Mouse (Mus musculus): ENCODE measurements around the gene Defb11.
"Not testable (repeated sequence)": the region's sequence is repeated elsewhere in the genome, so short reads cannot be mapped to it uniquely, and the experiment has no call there.

The Defb11 gene

DNA sequence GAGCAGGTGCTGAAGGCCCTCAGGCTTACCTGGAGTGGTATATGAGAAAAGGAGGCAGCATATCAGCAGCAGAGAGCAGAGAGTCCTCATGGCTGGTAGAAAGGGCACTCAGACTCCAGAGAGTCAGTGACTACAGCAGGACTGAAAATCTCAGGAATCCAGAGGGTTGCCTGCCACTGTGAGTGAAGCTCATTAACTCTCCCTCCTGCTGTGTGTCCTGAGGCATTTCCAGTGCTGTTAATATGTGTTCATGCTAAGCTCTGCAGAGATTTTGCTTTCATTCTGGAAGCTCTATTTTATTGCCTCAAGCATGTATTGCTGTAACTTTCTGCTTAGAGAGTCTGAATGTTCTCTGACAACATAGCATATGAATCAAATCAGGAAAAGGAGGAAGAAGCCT lies at the start of gene Defb11:
Gene Defb11 (minus strand): TSS at position 123 of the 400 bp plus-strand sequence.
- not testable (repeated sequence) for DNase-seq (ENCODE audit: low read depth, low spot score)

DNA sequence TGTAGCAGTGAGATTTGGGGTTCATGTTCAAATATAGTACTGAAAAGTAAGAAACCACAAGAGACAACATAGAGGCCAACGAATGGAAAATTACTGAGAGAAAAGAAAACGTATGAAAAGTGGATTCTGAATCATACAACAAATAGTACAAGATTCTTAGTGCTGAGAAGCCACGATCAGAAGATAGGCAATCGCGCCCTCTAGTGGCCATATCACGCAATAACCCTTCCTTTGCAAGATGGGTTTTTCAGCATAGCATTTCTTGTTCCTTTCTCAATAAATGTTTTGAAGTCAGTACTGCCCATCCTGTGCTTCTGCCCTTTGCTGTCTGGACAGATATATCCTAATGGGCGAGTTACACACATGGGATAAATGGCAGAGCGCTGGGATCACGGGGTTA lies 49.1 kb upstream of the Defb11 start:
- DNase-seq (ENCODE audit: low read depth, low spot score), result peak; percentile 30

DNA sequence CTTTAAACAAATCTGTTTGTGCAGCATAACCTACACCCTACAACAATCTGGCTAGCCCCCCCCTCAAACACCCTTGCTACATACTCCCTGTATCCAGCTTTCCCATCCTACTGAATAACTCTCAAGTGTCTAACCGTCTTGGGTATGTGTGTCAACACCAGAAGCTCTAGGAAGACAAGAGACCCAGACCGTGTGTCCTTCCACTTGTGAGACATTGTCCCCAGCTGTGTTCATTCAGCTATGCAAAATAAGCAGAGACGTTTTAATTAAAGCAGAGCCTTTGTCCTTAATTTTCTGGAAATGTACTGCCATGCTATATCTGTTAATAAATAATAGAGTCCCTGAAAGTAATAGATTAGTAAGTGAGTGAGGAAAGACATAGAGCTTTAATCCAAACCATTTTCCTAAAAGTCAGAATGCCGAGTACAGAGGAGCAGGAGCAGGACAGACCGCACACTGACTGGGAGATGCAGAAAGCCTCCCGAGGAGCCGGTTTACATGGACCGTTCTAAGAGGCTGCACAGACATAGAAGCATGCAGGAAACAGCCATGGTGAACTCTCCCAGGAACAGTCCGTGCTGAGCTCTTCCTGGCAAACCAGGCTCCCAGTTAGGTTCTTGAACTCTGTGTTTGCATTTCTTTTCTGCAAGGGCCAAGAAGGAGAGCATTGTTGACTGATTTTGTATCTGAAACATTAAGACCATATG lies 41.3 kb upstream of the Defb11 start:
- DNase-seq (ENCODE audit: low read depth, low spot score), result no peak

DNA sequence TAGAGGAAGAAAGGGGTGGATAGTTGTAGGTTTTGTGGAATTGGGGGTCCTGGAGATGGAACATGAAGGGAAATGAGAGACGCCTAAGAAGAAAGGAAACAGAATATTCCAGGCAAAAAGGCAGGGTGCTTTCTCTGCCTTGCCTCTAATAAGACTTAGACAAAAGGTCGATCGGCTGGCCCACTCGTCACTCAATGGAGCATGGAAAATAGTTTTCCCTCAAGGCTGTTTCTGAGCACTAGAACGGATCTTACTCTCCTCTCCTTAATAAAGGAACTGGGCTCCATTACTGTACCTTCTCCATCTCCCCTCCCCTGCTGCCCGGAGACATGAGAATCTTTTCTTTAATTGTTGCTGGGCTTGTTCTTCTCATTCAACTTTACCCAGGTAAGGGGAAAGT lies 40.2 kb upstream of the Defb11 start, which contains the start of gene Defb13:
Gene Defb13 (plus strand): TSS at position 301 of the 400 bp plus-strand sequence.
- no peak for DNase-seq (ENCODE audit: low read depth, low spot score)

DNA sequence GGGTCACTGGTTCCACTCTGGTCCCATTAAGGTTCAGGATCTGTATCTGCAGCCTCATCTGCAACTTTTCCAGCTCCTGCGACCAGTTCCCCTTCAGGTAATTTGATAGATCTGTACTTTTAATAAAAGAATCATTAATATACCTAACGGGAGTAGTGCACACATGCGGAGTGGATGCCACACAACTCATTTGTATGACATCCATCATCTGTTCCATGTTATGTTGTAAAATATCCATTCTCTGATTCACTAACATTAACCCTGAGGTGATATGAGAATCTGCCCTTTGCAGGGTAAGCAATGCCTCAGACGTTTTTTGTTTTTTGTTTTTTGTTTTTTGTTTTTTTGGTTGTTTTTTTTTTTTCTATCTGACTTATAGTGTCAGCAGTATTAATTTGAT lies 31.8 kb upstream of the Defb11 start, which contains the start of gene Defb35:
Gene Defb35 (plus strand): TSS at position 301 of the 400 bp plus-strand sequence.
- not testable (repeated sequence) for DNase-seq (ENCODE audit: low read depth, low spot score)

DNA sequence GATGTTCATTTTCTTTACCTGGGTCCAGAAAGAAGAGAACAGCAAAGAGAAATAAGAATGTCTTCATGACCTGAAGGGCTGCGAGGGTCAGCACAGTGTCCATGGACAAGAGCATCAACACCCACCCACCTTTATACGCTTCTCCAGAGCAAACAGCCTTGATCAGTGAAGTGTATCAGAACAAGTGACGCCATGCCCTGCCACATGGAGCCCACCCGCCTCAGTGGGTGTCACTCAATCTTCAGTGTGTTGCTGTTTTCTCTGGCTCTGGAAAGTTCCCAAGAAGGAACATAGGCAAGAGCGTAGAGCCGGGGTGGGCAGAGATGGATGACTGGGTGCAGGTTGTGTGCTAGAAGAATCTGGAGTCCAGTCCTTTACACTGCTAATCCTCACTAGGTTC lies 26.4 kb upstream of the Defb11 start, which contains the start of gene Defb15:
Gene Defb15 (minus strand): TSS at position 101 of the 400 bp plus-strand sequence.
- no peak for DNase-seq (ENCODE audit: low read depth, low spot score)

DNA sequence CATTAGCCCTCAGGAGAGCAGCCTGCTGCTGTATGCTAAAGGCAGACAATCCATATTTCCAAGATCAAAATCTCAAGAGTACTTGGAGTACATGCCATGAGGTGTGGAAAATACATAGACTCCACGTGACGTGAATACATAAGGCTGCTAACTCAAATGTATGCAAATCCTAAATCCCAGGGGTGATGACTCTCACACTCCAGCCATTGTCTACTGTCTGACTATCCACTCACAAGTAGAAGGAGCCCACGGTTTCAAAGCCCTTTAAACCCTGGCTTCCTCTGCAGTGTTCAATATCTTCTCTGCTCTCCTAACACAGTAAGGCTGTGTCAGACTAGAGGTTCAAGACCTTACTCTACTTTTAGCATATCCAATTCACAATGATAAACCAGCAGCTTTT lies 24.5 kb upstream of the Defb11 start:
- DNase-seq (ENCODE audit: low read depth, low spot score), result not testable (repeated sequence)

DNA sequence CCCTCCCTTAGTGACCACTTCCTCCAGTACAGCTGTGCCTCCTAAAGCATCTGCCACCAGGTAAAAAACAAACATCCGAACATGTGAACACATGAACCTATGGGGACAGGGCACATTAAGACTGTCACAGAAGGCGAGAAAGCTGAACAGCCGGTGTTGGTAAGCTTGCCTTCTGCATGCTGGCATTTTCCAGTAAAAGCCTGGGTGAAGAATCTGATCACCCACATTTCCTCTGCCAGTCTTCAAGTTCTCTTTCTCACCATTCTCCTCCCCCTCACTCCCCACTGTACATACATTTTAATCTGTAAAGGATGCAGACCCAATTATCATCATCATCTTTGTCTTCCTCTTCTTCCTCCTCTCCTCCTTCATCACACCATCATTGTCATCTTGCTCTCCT lies 9.4 kb upstream of the Defb11 start:
- DNase-seq (ENCODE audit: low read depth, low spot score), result no peak

DNA sequence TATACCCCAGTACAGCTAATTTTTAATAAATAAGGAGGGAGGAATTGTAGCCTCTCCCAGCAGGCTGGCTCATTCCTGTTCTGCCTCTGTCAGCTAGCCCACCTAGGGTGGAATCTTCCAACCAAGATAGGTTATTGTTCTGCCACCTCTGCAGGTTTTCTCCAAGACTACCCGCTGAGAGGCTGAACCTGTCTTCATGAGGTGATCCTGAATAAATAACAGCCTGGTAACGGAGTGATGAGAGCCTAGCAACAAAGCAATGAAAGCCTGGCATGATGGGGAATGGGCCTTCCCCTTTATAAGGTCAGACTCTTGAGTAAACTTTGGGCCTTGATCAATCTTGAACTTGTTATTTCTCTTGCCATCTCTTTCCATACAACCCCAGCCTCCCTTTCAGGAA lies 6.3 kb upstream of the Defb11 start:
- DNase-seq (ENCODE audit: low read depth, low spot score), result no peak

DNA sequence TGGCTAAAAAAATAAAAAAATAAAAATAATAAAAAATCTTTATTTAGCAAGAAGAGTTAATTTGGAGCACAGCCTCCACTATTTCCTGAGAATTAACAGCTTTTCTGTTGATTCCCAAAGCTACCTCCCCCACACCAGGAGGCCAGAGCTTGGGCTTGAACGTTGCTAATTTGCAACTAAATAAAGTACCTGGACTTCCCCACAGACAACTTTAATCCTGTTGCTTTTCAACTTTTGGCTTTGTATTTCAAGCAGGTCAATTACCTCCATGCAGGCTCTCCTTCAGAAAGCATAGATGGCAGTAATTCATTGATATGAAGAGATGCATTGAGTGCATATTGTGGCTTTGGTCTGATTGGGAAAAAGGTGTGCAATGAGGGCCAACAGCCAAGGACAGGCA lies 5.7 kb upstream of the Defb11 start:
- no peak for DNase-seq (ENCODE audit: low read depth, low spot score)

DNA sequence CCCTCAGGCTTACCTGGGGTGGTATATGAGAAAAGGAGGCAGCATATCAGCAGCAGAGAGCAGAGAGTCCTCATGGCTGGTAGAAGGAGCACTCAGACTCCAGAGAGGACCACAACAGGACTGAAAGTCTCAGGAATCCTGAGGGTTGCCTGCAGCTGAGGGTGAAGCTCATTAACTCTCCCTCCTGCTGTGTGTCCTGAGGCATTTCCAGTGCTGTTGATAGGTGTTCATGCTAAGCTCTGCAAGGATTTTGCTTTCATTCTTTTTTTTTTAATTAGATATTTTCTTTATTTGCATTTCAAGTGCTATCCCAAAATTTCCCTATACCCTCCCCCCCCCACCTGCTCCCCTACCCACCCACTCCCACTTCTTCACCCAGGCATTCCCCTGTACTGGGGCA lies 20.9 kb downstream of the Defb11 start, which contains the start of gene Defb9:
Gene Defb9 (minus strand): TSS at position 101 of the 400 bp plus-strand sequence.
- DNase-seq (ENCODE audit: low read depth, low spot score), result not testable (repeated sequence)

DNA sequence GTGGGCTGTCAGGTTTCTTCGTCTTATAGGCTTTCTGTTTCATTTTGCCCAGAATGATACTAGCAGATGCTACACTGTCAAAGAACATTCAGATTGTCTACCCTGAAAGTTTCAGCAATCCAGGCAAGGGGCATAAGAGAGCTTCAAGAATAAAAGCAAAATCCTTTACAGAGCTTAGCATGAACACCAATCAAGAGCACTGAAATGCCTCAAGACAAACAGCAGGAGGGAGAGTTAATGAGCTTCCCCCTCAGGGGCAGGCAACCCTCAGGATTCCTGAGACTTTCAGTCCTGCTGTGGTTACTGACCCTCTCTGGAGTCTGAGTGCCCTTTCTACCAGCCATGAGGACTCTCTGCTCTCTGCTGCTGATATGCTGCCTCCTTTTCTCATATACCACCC lies 47.6 kb downstream of the Defb11 start, which contains the start of gene Defb10:
Gene Defb10 (plus strand): TSS at position 316 of the 400 bp plus-strand sequence.
- DNase-seq (ENCODE audit: low read depth, low spot score), result not testable (repeated sequence)
